Mouse (Mus musculus): ENCODE data around the gene Grik1. TPM values are rescaled to one million over a fixed set of nuclear protein-coding genes. Genes with fewer than 3 reads are reported as not detected.

The Grik1 gene
- total and polyA plus RNA-seq, 2 experiments from 2014 or later = 23.7 to 29.0 TPM

DNA sequence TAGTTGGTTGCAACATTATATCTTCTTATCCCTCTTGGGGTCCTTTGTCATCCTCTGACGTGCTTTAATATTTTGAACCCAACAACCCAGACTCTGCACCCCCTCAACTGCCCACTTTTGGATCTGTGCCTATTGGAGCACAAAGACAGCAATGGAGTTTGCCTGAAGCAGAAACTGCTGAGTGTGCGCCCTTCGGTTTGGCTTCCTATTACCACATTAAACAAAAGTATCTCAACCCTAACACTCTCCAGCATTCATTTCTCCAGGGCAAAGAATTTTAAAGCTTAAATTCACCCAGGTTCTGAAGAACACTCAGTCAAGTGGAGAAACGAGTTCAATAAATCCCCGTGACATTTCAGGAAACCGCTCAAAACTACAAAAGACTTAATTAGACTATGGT, 318.2 kb downstream of the Grik1 start:
- no peak for TF ChIP-seq CTCF (IDR thresholded peaks at IDR 0.05; ENCODE audit: low read depth)
- WGBS = 38% methylated on average over 6 of the region's 6 CpGs
- no peaks in the 10 kb centered on the region for H3K27me3 ChIP-seq (ENCODE audit: insufficient read depth, low read length)
- no peaks in the 10 kb centered on the region for H3K9me3 ChIP-seq (ENCODE audit: low read length)
- no peak for DNase-seq
- no peak overlapping the region for H3K27ac ChIP-seq (ENCODE audit: low read depth, low read length)
- no peak overlapping the region for H3K4me2 ChIP-seq (ENCODE audit: low read depth)
- no peaks in the 10 kb centered on the region for H3K4me1 ChIP-seq (ENCODE audit: insufficient read depth)
- H3K4me3 ChIP-seq (ENCODE audit: low read depth, low read length) = no peak overlapping the region
- ATAC-seq = no peak
- H3K9ac ChIP-seq = no peak overlapping the region
- no peaks in the 10 kb centered on the region for H3K36me3 ChIP-seq (ENCODE audit: insufficient read depth)

DNA sequence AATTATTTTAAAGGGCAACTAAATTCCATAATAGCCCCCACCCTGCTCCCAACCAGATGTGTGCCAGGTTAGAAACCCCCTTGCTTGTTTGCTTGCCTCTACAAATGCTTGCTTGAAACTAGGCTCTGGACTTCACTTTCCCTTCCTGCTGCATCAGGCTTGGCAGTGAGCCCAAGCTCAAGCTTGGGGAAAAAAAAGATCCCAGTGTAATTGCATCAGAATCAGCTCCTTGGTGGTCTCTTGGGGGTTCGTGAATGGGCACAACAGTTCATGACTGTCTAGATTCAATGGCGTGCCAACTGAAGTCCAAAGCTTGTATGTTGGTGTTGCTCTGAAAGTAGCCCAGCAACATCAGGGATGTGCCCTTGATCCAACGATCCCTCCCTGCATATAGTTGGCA, 320.1 kb downstream of the Grik1 start:
- no peak for ATAC-seq
- Histone ChIP-seq H3K9ac (no peak overlapping the region), H3K9me3 (ENCODE audit: low read length) (no peaks in the 10 kb centered on the region), H3K4me1 (ENCODE audit: insufficient read depth) (no peaks in the 10 kb centered on the region), H3K4me3 (ENCODE audit: low read depth, low read length) (no peak overlapping the region), H3K27me3 (ENCODE audit: insufficient read depth, low read length) (no peaks in the 10 kb centered on the region), H3K27ac (ENCODE audit: low read depth, low read length) (no peak overlapping the region), H3K36me3 (ENCODE audit: insufficient read depth) (no peaks in the 10 kb centered on the region), H3K4me2 (ENCODE audit: low read depth) (no peak overlapping the region)
- DNase-seq = peak; percentile 29
- 40% methylated on average over 3 of the region's 3 CpGs for WGBS
- TF ChIP-seq CTCF (IDR thresholded peaks at IDR 0.05; ENCODE audit: low read depth) = no peak

- no peak for TF ChIP-seq CTCF (IDR thresholded peaks at IDR 0.05; ENCODE audit: low read depth)
- WGBS = 65% methylated on average over 6 of the region's 6 CpGs
- ATAC-seq = no peak
These were observed 328.6 kb downstream of the Grik1 start for GRCm38 (mm10) chr16:87961419-87961818.

GRCm38 (mm10) chr16:87957449-87957848, 332.6 kb downstream of the Grik1 start:
- Histone ChIP-seq H3K4me3 (ENCODE audit: low read depth, low read length) (no peak overlapping the region), H3K4me2 (ENCODE audit: low read depth) (no peak overlapping the region), H3K9ac (no peak overlapping the region), H3K4me1 (ENCODE audit: insufficient read depth) (no peaks in the 10 kb centered on the region), H3K9me3 (ENCODE audit: low read length) (no peaks in the 10 kb centered on the region), H3K27ac (ENCODE audit: low read depth, low read length) (no peak overlapping the region), H3K36me3 (ENCODE audit: insufficient read depth) (no peaks in the 10 kb centered on the region), H3K27me3 (ENCODE audit: insufficient read depth, low read length) (no peaks in the 10 kb centered on the region)
- no peak for TF ChIP-seq CTCF (IDR thresholded peaks at IDR 0.05; ENCODE audit: low read depth)
- 94% methylated on average over 10 of the region's 10 CpGs for WGBS
- DNase-seq (no peak), ATAC-seq (no peak)

More at GRCm38 (mm10) chr16:87961419-87961818, 328.6 kb downstream of the Grik1 start:
- H3K27ac ChIP-seq (ENCODE audit: low read depth, low read length) = no peak overlapping the region
- no peak overlapping the region for H3K9ac ChIP-seq
- H3K4me3 ChIP-seq (ENCODE audit: low read depth, low read length) = no peak overlapping the region
- H3K9me3 ChIP-seq (ENCODE audit: low read length) = no peaks in the 10 kb centered on the region
- no peak overlapping the region for H3K4me2 ChIP-seq (ENCODE audit: low read depth)
- no peaks in the 10 kb centered on the region for H3K36me3 ChIP-seq (ENCODE audit: insufficient read depth)
- H3K27me3 ChIP-seq (ENCODE audit: insufficient read depth, low read length) = no peaks in the 10 kb centered on the region
- no peak for DNase-seq
- no peaks in the 10 kb centered on the region for H3K4me1 ChIP-seq (ENCODE audit: insufficient read depth)

DNA sequence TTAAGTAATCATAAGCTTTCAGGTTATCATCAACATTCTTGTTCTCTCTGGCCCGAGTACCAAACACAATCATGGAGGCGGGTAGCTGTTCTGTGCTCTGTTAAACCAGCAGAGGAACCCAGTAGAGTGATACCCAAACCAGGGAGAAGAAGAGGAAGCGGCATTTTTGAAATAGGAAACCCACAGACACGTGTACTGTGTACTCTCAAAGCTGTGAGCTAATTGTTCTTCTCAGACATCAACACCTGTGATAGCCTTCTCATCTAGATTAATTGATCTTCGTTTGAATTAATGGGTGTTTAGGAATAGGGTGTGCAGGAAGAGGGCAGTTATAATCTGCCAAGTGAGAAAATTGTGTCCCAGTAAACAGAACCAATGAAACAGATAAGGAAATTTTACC, 333.9 kb downstream of the Grik1 start:
- no peak for TF ChIP-seq CTCF (IDR thresholded peaks at IDR 0.05; ENCODE audit: low read depth)
- no peak overlapping the region for H3K9ac ChIP-seq
- H3K9me3 ChIP-seq (ENCODE audit: low read length) = no peaks in the 10 kb centered on the region
- ATAC-seq (no peak), DNase-seq (no peak)
- H3K4me1 ChIP-seq (ENCODE audit: insufficient read depth) = no peaks in the 10 kb centered on the region
- no peaks in the 10 kb centered on the region; the same call in 1 of the 2 replicates for H3K27me3 ChIP-seq (ENCODE audit: insufficient read depth, low read length)
- no peak overlapping the region for H3K4me3 ChIP-seq (ENCODE audit: low read depth, low read length)
- H3K4me2 ChIP-seq (ENCODE audit: low read depth) = no peak overlapping the region
- H3K36me3 ChIP-seq (ENCODE audit: insufficient read depth) = no peaks in the 10 kb centered on the region
- H3K27ac ChIP-seq (ENCODE audit: low read depth, low read length) = no peak overlapping the region
- 80% methylated on average over 5 of the region's 5 CpGs for WGBS

- Histone ChIP-seq H3K4me3 (ENCODE audit: low read depth, low read length) (no peak overlapping the region), H3K36me3 (ENCODE audit: insufficient read depth) (no peaks in the 10 kb centered on the region), H3K9ac (no peak overlapping the region), H3K4me1 (ENCODE audit: insufficient read depth) (no peaks in the 10 kb centered on the region), H3K27ac (ENCODE audit: low read depth, low read length) (no peak overlapping the region), H3K27me3 (ENCODE audit: insufficient read depth, low read length) (no peaks in the 10 kb centered on the region; the same call in 1 of the 2 replicates), H3K9me3 (ENCODE audit: low read length) (no peaks in the 10 kb centered on the region), H3K4me2 (ENCODE audit: low read depth) (no peak overlapping the region)
- ATAC-seq (no peak), DNase-seq (no peak)
- 80% methylated on average over 9 of the region's 9 CpGs for WGBS
- TF ChIP-seq CTCF (IDR thresholded peaks at IDR 0.05; ENCODE audit: low read depth) = no peak
These were observed 335.2 kb downstream of the Grik1 start for GRCm38 (mm10) chr16:87954715-87955441.

DNA sequence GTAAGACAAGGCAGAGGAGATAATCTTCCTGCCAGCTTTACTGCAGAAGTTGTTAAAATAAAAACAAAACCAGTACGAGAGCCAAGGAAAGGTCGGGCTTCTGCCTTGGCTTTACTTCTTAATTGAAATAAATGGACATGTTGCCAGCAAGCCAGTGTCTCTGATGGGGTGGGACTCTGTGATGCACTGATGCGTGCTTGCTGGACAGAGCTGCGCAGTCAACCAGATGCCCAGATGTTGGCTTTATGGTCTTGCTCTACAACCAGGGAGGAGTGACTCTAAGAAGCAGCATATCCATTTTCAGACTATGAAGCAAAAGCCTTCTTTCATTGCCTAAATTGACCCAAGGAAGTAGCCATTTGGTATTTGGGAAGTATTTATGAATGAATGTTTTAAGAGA, 336.9 kb downstream of the Grik1 start:
- no peaks in the 10 kb centered on the region for H3K36me3 ChIP-seq (ENCODE audit: insufficient read depth)
- H3K4me2 ChIP-seq (ENCODE audit: low read depth) = no peak overlapping the region
- TF ChIP-seq CTCF (IDR thresholded peaks at IDR 0.05; ENCODE audit: low read depth) = no peak
- no peak overlapping the region for H3K9ac ChIP-seq
- DNase-seq = no peak
- H3K4me1 ChIP-seq (ENCODE audit: insufficient read depth) = no peaks in the 10 kb centered on the region
- WGBS = 86% methylated on average over 4 of the region's 4 CpGs
- no peak overlapping the region for H3K27ac ChIP-seq (ENCODE audit: low read depth, low read length)
- H3K4me3 ChIP-seq (ENCODE audit: low read depth, low read length) = no peak overlapping the region
- no peak for ATAC-seq
- no peaks in the 10 kb centered on the region; the same call in 1 of the 2 replicates for H3K27me3 ChIP-seq (ENCODE audit: insufficient read depth, low read length)
- no peaks in the 10 kb centered on the region for H3K9me3 ChIP-seq (ENCODE audit: low read length)
